Mouse (Mus musculus) kidney, adult 2 months (tissue): Measurements from ENCODE around the gene Ankfy1.

Source experiments
- CTCF ChIP-seq: fragments of 200-500 bp; conservative IDR thresholded peaks from 2 replicates; pipeline ENCODE4 v1.5.1; 2011; ENCODE audit warnings: low read depth, mild to moderate bottlenecking, control low read depth, low read length, moderate library complexity, mixed read lengths; ENCODE audit not compliant: insufficient read depth, insufficient read length
- POLR2A ChIP-seq: fragments of 200-500 bp; IDR thresholded peaks from one replicate; pipeline ENCODE4 v1.6.1; 2011; ENCODE audit warnings: low read depth, low read length, control low read depth

DNA sequence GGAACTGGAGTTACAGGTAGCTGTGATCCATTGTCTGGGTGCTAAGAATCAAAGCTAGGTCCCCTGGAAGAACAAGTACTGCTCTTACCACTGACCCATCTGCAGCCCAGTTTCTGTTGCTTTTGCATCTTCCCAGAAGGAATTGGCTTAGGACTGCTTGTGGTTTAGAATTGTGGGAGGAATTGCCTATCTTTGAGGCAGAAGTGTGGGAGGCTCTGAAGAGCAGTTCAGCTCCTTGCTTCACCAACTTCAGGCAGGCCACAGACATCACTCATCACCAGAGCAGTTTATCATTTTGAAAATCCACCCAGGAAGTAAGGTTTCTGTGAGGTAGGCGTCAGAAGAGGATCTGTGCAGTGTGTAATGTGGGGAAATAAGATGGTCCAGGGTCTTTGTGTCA lies 49.2 kb downstream of the Ankfy1 start:
- no peak for TF ChIP-seq CTCF
- TF ChIP-seq POLR2A, result no peak
